Mouse (Mus musculus) brain, embryonic 14.5 days (tissue): ENCODE data around the gene Gm28845. TPM values are rescaled to one million over a fixed set of nuclear protein-coding genes. Genes with fewer than 3 reads are reported as not detected.

Experiments
- DNase-seq: peaks from one replicate; pipeline ENCODE4 v3.0.0-alpha.2; 2011; ENCODE audit warnings: low read depth
- CTCF ChIP-seq: fragments of 200-500 bp; IDR thresholded peaks from 2 replicates; pipeline ENCODE4 v1.5.1; 2012; ENCODE audit warnings: inconsistent platforms, mild to moderate bottlenecking, moderate library complexity, borderline replicate concordance; ENCODE audit not compliant: insufficient read depth, insufficient read length; ENCODE audit errors: extremely low read depth
- POLR2A ChIP-seq: fragments of 200-500 bp; IDR thresholded peaks from 2 replicates; pipeline ENCODE4 v1.6.1; 2012; ENCODE audit warnings: mild to moderate bottlenecking, inconsistent platforms, borderline replicate concordance; ENCODE audit not compliant: poor library complexity, insufficient read depth, insufficient read length, severe bottlenecking; ENCODE audit errors: extremely low read depth
- polyA plus RNA-seq: library from polyadenylated mRNA; depleted of rRNA; stranded (reverse); fragments of >200 nt; gene quantifications from 2 replicates; pipeline ENCODE4 v1.2.3, GENCODE M21; 2012; rRNA removed

Gm28845 gene
- 0.14 TPM in 1 of 2 replicates, not detected in the other for polyA plus RNA-seq

DNA sequence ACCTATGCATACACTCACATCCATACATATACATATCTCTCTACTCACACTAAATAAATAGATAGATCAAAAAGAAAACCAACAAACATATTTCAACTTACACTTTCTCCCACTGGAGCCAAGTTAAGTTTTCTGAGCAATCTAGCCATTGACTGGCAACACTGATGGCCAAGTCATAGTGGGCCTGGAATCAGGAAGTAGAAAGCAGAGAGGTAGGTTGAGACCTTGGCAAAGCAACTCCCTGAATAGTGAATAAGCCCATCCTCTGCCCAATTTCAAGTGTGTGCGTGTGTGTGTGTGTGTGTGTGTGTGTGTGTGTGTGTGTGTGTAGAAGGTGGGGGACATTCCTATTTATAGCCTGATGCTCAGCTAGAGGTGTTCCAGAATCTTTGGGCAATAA is at the start of gene Gm28845:
Gene Gm28845 (minus strand): TSS at position 121 of the 400 bp plus-strand sequence.
- no peak for DNase-seq
- TF ChIP-seq POLR2A (no peak), CTCF (no peak)

DNA sequence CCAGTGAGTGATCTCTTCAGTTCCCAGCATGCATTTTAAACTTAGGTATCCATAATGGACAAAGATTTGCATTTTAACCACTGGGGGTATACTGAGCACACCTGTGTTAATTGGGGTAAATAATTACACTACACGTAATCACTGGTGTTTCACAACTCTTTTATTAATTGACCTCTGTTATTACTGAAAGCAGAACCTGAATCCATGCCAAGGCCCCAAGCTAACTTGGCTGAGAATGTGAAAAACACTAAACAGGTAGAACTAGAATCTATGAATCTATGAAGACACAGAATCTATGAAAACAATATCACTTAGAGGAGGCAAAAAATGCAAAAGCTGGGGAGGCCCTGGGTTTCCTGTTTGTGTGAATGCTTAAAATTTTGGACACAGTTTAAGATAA is 48.1 kb upstream of the Gm28845 start:
- no peak for TF ChIP-seq CTCF
- TF ChIP-seq POLR2A = no peak
- no peak for DNase-seq

DNA sequence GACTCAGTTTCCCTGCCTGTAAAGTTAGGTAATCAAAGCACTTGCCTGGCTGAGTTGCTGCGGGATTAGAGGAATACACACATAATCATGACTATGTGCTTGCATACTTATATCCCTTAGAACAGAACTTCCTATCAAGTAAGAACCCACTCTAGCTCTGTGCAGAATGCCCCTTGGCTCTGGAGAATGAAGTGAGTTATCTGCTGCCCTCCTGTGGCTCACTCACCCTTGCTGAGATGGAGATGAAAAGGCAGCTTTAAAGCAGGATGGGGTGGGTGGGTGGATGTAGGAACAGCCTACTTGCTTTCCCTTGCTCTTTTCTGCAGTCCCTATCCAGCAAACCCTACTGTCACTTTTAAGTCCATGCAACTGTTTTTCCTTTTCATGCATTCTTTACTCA is 42.9 kb upstream of the Gm28845 start:
- TF ChIP-seq POLR2A (no peak), CTCF (no peak)
- no peak for DNase-seq

DNA sequence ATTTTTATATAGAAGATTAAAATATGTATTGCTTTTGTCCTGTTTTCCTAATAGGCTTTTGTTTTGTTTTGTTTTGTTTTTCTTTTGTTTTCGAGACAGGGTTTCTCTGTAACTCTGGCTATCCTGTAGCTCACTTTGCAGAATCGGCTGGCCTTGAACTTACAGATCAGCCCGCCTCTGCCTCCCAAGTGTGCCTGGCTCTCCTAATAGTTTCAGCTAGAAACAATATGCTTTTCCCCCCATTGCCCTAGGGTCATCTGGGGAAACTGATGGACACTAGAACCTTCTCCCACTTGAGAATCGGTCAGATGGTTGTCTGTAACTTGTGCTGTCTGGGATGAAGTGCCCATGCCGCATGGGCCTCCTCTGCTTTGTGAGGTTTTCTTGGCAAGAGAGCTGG is 36.8 kb upstream of the Gm28845 start:
- TF ChIP-seq POLR2A = no peak
- no peak for TF ChIP-seq CTCF
- DNase-seq = no peak

DNA sequence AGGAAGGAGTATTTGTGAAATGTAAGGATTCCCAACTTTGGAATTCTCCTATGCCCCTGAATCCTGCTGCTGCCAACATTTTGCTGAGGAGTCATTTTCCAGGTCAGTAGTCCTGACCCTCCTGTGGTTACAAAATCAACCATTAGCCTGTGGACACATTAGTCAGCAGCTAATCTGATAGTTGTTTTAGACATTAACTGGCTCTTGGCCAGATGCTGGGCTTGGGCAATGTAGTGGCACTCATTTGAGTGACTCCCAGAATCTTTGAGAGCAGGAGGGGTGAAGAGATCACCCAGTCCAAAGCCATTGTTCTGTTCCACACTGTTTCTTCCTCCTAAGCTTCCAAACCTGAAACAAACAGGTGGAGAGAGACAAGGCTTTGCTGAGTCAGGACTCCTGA is 35.5 kb upstream of the Gm28845 start:
- TF ChIP-seq POLR2A = no peak
- DNase-seq = no peak

DNA sequence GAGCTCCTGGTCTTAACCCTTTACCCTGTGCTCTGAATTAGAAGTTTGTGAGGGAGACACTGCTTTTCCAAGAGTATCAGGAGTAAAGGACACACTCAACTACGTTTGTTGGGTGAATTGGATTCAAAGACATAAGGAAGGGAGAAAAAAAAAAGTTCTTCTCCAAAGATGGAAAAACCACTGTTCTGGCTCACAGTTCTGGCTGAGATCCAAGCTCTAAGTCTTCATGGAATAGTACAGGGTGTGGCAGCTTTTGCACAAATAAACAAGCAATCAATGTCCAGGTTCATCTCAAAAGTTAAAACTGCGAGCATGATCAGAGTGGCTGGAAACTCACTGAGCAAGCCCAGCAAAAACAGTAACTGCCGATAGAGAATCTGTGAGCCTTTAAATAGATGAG is 28.6 kb upstream of the Gm28845 start:
- DNase-seq = no peak
- no peak for TF ChIP-seq POLR2A
- no peak for TF ChIP-seq CTCF

DNA sequence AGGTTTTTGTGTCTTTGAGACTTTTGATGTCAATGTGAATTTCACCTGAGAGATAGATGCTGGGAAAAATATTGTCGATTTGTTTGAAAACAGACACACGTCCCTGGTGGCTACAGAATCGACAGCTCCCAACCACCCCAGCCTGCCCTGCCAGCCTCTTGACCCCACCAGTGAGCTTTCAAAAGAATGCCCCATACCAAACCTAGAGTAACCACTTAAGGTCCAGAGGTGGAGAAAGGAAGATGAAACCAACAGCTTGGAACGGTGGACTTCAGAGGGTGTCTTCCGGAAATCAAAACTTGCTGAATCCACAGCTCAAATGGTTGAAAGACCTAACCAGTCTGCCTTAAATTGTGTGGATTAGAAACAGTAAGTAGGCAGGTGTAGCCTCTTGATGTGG is 28.0 kb upstream of the Gm28845 start:
- no peak for TF ChIP-seq POLR2A
- TF ChIP-seq CTCF = no peak
- DNase-seq = no peak

DNA sequence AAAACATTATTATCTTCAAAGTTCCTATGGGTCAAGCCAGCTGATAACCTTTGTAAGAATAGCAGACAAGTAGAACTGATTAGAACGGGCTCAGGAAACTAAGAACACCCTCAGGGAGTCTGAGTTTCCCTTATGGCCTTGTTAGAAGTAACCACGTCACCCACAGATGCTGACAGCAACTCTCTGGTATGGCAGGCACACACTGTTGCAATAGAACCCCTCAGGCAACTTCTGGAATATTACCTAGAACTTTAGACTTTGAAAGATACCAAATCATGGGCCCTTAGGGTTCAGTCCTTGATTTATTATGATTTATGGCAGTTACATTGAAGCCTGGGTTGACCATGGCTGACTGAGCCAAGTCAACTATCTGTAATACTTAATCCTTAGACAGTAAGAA is 27.2 kb upstream of the Gm28845 start:
- TF ChIP-seq POLR2A (no peak), CTCF (no peak)

DNA sequence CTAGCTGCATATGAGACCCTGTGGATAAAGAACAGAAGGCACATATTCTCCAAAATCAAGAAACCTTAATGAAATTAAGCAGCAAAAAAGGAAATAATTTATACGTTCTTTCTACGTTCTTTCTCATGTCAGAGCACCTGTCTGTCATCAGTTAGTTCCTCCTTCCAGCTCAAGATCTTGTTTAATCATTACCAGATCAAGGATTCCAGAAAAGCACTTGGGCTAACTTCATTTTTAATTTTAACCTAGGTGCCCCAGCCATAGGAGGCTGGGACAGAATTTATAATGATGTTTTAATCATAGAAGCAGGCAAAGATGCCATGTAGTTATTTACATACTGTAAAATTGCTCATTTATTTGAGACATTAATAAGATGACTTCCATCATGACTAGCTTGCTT is 25.4 kb upstream of the Gm28845 start:
- TF ChIP-seq CTCF (no peak), POLR2A (no peak)
- DNase-seq = no peak

More for the DNA sequence above, 27.2 kb upstream of the Gm28845 start:
- DNase-seq = no peak

DNA sequence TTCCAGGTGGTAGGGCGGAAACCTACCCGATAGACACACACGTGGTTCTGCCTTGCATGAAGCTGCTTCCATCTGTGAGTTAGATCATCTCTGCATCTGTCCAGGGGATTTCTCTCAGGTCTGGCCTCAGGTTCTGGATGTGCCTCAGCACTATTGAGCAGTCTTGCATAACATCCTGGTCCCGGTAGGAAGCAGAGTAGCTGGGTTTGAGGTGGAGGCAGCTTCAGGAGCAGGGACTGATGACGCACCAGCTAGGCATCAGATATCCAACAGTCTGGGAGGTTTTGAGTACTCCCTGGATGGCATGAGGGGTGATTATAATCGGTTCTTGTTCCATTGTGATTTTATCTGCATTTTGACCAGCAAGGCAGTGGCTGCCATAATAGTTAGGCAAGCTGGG is 18.2 kb upstream of the Gm28845 start:
- no peak for DNase-seq
- TF ChIP-seq POLR2A = no peak
- TF ChIP-seq CTCF = no peak

DNA sequence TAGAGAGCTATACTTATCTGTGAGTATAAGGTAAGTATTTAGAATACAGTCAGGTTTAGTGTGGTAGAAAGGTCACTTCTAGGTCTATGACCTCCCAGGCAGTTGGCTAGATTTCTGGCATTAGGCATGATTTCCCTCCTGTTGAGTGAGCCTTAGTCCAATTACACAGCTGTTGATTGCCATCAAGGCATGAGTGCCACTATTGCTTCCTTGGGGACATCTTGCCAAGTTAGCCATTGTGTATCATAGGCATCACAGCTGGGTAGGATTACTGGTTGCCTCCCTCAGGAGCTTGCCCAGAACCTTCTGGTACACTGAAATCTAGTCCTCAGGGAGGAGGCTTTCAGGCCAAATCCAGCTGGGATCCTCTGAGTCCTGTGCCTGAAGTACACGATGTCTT is 13.5 kb upstream of the Gm28845 start:
- TF ChIP-seq CTCF (no peak), POLR2A (no peak)
- DNase-seq = no peak

DNA sequence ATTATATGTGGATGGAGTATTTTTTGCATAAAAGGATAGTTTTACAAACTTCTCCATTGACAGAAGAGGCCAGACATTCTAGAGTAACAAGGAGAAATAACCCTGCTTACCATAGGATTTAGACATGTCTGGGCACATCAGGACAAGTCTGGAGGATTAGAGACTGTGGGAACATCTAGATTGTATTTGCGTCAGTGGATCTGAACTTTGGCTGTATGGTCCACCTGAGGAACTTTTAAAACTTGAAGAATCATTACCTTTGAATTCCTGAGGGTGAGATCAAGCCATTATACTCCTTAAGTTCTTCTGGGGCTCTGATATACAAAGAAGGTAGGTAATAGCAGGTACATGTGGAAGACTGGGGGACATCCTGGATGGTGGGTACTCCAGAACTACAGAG is 12.3 kb upstream of the Gm28845 start:
- TF ChIP-seq POLR2A (no peak), CTCF (no peak)
- DNase-seq = no peak

DNA sequence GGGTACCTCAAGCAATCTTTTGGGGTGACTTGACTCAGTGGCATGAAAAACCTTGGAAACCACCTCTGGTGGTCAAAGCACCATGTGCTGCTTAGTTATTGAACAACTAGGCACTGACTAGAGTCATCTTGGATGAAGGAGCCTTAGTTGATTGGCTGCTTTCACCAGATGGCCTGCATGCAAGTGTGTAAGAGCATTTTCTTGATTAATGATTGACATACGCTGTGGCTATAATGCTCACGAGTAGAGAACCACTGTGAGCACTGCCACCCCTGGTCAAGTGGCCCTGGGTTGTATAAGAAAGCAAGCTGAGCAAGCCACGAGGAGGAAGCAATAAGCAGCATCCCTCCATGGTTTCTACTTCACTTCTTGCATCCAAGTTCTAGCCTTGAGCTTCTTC is 10.9 kb upstream of the Gm28845 start:
- no peak for DNase-seq

DNA sequence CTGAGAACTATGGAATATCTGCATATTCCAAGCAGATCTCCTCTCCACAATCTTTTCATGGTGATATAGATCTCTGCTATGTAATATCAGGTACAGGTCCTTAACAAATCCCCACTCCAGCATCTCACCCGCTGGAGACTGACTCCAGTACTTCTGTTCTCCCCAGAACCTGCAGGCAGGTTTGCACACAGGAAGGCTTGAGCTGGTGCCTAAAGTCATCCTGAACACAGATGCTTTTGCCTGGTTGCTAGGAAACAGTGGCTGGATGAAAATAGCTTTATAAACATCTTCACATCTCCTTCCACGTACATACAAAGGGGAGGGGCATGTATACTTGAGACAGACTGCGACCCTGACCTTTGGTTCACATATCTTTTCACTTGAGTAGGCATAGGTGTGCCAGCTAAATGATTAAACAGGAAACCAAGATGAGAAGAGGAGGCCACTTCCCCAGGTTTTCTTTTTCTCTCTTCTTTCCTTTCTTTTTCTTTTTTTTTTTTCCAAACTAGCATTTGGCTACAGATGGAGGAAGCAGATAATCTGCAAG is 10.3 kb upstream of the Gm28845 start:
- peak; percentile 12 for DNase-seq
- TF ChIP-seq POLR2A = no peak

More for the DNA sequence above, 10.9 kb upstream of the Gm28845 start:
- TF ChIP-seq CTCF = no peak
